Mouse (Mus musculus) central nervous system, embryonic 18 days (tissue): ENCODE measurements around the gene Syt3. TPM values are rescaled to one million over a fixed set of nuclear protein-coding genes. Genes with fewer than 3 reads are reported as not detected.

Experiments
- polyA plus RNA-seq: library from polyadenylated mRNA; depleted of rRNA; stranded (reverse); fragments of >200 nt; gene quantifications from 2 replicates; pipeline ENCODE4 v1.2.3, GENCODE M21; 2012; rRNA removed

Syt3 gene
- 55.4 and 56.4 TPM in 2 replicates for polyA plus RNA-seq

DNA sequence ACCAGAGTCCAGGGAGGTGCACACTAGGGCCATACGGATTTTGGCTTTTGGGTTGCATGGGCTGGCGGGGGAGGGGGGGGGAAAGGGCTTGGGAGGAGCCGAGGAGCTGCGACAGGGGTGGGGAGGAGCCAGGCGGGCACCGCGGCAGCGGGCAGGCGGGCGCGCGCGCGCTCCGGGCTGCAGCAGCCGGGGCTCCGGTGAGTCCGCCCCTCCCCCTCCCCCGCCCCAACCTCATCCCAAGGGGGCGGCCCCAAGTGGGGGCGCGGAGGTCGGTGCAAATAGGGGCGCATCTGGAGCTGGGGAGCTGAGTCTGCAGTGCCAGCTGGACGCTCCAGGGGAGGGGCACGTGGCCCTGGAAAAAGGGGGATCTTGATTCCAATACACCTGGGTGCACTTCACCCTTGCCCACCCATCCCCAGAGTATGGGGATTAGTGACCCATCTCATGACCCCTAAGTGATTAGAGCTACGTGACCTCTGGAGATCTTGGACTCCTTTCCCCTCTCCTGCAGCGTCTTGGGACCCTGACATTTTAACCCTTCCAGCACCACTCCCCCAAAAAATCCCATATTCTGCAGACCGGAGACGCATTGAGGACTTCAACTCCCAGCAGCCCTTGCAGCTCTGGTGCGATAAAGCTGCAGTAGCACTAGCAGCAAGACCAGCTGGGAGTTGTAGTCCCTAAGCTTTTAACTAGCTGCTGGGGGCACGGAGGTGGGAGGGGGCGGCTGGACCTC, at the start of gene Syt3:
Gene Syt3, plus strand, starts transcription at position 123 of the 736 bp plus-strand sequence.

DNA sequence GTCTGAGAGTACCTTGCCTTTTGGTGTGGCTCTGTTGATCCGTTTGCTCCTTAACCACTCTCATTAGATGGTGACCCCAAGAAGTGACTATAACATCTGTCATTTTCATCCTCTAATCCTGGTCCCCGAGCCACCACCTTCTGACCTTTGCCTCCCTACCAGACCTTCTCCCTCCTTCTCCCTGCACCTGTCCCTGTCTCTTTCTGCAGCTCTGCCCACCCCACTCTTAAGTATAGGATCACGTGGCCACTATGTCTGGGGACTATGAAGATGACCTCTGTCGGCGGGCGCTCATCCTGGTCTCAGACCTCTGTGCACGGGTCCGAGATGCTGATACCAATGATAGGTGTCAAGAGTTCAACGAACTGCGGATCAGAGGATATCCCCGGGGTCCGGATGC, 1.8 kb downstream of the Syt3 start, which contains the start of gene 1700008O03Rik:
Gene 1700008O03Rik, minus strand, starts transcription at position 101 of the 400 bp plus-strand sequence.

DNA sequence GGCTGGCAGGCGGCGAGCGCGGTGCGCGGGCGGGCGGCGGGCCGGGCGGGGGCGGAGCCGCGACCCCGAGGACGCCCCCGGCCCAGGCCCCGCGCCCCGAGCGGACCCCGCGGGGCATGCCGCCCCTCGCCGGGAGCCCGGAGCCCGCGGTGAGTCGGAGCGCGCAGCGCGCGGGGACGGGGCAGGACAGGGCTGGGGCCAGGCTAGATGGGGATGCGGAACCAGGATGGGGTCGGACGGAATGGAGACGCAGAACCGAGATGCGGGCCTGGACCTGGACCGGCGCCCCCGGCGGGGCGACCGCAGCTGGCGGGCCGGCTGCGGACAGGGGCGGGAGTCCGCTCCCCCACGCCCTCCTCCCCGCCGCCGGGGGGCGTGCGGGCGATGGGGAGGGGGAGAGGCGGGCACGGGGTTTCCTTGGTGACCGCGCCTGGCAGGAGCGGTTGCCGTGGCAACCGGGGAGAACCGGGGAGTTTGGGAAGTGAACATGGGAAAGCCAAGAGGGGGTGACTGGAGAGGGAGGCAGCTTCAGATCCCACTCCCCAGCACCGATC, 45.1 kb downstream of the Syt3 start, which contains the start of gene Lrrc4b:
Gene Lrrc4b, plus strand, starts transcription at position 51 of the 554 bp plus-strand sequence.

Other genes starting within 250 kb of the Syt3 start
- 0.05 TPM in 1 of 2 replicates, not detected in the other for gene Klk1b16, start 247.3 kb upstream of the Syt3 start, polyA plus RNA-seq
- gene Klk1b24, start 195.9 kb upstream of the Syt3 start, polyA plus RNA-seq, result not detected in 2 replicates
- not detected in 2 replicates for gene Klk1b3, start 185.9 kb upstream of the Syt3 start, polyA plus RNA-seq
- not detected in 2 replicates for gene Klk1b4, start 176.7 kb upstream of the Syt3 start, polyA plus RNA-seq
- gene Klk1b5, start 168.2 kb upstream of the Syt3 start, polyA plus RNA-seq, result not detected in 2 replicates
- not detected in 2 replicates for gene Klk1, start 158.7 kb upstream of the Syt3 start, polyA plus RNA-seq
- gene Gm36864, start 147.9 kb upstream of the Syt3 start, polyA plus RNA-seq, result not detected in 2 replicates
- 1.3 and 1.7 TPM in 2 replicates for gene 1700028J19Rik, start 137.4 kb upstream of the Syt3 start, polyA plus RNA-seq
- 296 and 311 TPM in 2 replicates for gene 2410002F23Rik, start 137.4 kb upstream of the Syt3 start, polyA plus RNA-seq
- not detected in 2 replicates for gene Acp4, start 126.7 kb upstream of the Syt3 start, polyA plus RNA-seq
- not detected in 2 replicates for gene Gm15517, start 122.7 kb upstream of the Syt3 start, polyA plus RNA-seq
- gene Clec11a, start 77.2 kb upstream of the Syt3 start, polyA plus RNA-seq, result 2.7 and 7.5 TPM in 2 replicates
- gene Shank1, start 73.8 kb upstream of the Syt3 start, polyA plus RNA-seq, result 23.2 and 35.2 TPM in 2 replicates
- 4.7 and 5.2 TPM in 2 replicates for gene 1700008O03Rik, start 1.7 kb downstream of the Syt3 start, polyA plus RNA-seq
- gene Lrrc4b, start 44.9 kb downstream of the Syt3 start, polyA plus RNA-seq, result 229 and 267 TPM in 2 replicates
- 13.8 and 16.1 TPM in 2 replicates for gene Aspdh, start 81.3 kb downstream of the Syt3 start, polyA plus RNA-seq
- gene Josd2, start 83.9 kb downstream of the Syt3 start, polyA plus RNA-seq, result 75.4 and 77.8 TPM in 2 replicates
- 210 and 223 TPM in 2 replicates for gene Emc10, start 112.4 kb downstream of the Syt3 start, polyA plus RNA-seq
- gene Fam71e1, start 112.5 kb downstream of the Syt3 start, polyA plus RNA-seq, result 25.2 and 26.6 TPM in 2 replicates
- gene Mybpc2, start 140.6 kb downstream of the Syt3 start, polyA plus RNA-seq, result 0.04 and 0.19 TPM in 2 replicates
- 0.04 and 0.09 TPM in 2 replicates for gene Spib, start 148.0 kb downstream of the Syt3 start, polyA plus RNA-seq
- 24.0 and 24.6 TPM in 2 replicates for gene Pold1, start 164.7 kb downstream of the Syt3 start, polyA plus RNA-seq
- gene Nr1h2, start 169.8 kb downstream of the Syt3 start, polyA plus RNA-seq, result 55.4 and 59.4 TPM in 2 replicates
- gene Napsa, start 188.3 kb downstream of the Syt3 start, polyA plus RNA-seq, result 0.19 and 0.27 TPM in 2 replicates
- gene Kcnc3, start 206.6 kb downstream of the Syt3 start, polyA plus RNA-seq, result 14.7 and 17.8 TPM in 2 replicates